Mouse (Mus musculus) midbrain, embryonic 11.5 days (tissue): ENCODE results near the gene Bdkrb2. TPM values are rescaled to one million over a fixed set of nuclear protein-coding genes. Genes with fewer than 3 reads are reported as not detected.

Experiments
- ATAC-seq: fragments of 200-750 bp; cut with Nextera tagmentation; 2 replicates; pipeline ENCODE4 v1.8.0; 2017; ENCODE audit warnings: moderate TSS enrichment, moderate library complexity; ENCODE audit not compliant: low FRiP score
- DNase-seq: peaks from one replicate; pipeline ENCODE4 v3.0.0; 2015; ENCODE audit warnings: low spot score; ENCODE audit errors: missing footprints
- H3K27ac ChIP-seq: fragments of 300-500 bp; sonication (generic); 2 replicates; pipeline ENCODE4 v1.5.1; 2014; ENCODE audit warnings: low read depth, low read length
- H3K27me3 ChIP-seq: fragments of 300-500 bp; sonication (generic); 2 replicates; pipeline ENCODE4 v1.6.1; 2014; ENCODE audit warnings: mild to moderate bottlenecking, low read length, moderate library complexity, mixed read lengths; ENCODE audit not compliant: control insufficient read depth, insufficient read depth
- H3K36me3 ChIP-seq: fragments of 300-500 bp; sonication (generic); 2 replicates; pipeline ENCODE4 v1.6.1; 2014; ENCODE audit warnings: mild to moderate bottlenecking, low read length, moderate library complexity, mixed read lengths; ENCODE audit not compliant: control insufficient read depth, insufficient read depth
- H3K4me1 ChIP-seq: fragments of 300-500 bp; sonication (generic); 2 replicates; pipeline ENCODE4 v1.6.1; 2014; ENCODE audit warnings: low read length; ENCODE audit not compliant: control insufficient read depth, insufficient read depth
- H3K4me2 ChIP-seq: fragments of 300-500 bp; sonication (generic); 2 replicates; pipeline ENCODE4 v1.6.1; 2014; ENCODE audit warnings: mild to moderate bottlenecking, moderate library complexity
- H3K4me3 ChIP-seq: fragments of 300-500 bp; sonication (generic); 2 replicates; pipeline ENCODE4 v1.5.1; 2014; ENCODE audit warnings: low read depth, low read length
- H3K9ac ChIP-seq: fragments of 300-500 bp; sonication (generic); 2 replicates; pipeline ENCODE4 v1.6.1; 2014; ENCODE audit warnings: low read length
- H3K9me3 ChIP-seq: fragments of 300-500 bp; sonication (generic); 2 replicates; pipeline ENCODE4 v1.6.1; 2016; ENCODE audit warnings: low read length; ENCODE audit not compliant: control insufficient read depth
- WGBS: fragments of 180-500 bp; shearing (Covaris S2); extraction: QIAGEN DNeasy Blood & Tissue Kit; methylation state at CpG from one replicate; pipeline ENCODE4 v1.1.7; 2014; 5-methylcytosine and 5-hydroxymethylcytosine counted together
- polyA plus RNA-seq: library from polyadenylated mRNA; unstranded; fragments of >200 nt; fragmentation: Nextera tagmentation; extraction: Ambion mirVana; gene quantifications from 2 replicates; pipeline ENCODE4 v1.2.1, GENCODE M21; 2014

Bdkrb2 gene
- polyA plus RNA-seq, 1 experiment from 2014 or later, result 0.12 TPM

GRCm38 (mm10) chr12:105543751-105544150, 19.3 kb upstream of the Bdkrb2 start:
- Histone ChIP-seq H3K9ac (no peak overlapping the region), H3K36me3 (no peaks in the 10 kb centered on the region), H3K4me2 (no peak overlapping the region), H3K27ac (no peak overlapping the region), H3K4me1 (peaks cover 3% of the 10 kb centered on the region; the same call in 1 of the 2 replicates), H3K4me3 (no peak overlapping the region), H3K27me3 (no peaks in the 10 kb centered on the region), H3K9me3 (peaks cover 3% of the 10 kb centered on the region; the same call in 1 of the 2 replicates)
- ATAC-seq, result no peak
- 89% methylated on average over 6 of the region's 6 CpGs for WGBS
- DNase-seq, result peak; percentile 19

DNA sequence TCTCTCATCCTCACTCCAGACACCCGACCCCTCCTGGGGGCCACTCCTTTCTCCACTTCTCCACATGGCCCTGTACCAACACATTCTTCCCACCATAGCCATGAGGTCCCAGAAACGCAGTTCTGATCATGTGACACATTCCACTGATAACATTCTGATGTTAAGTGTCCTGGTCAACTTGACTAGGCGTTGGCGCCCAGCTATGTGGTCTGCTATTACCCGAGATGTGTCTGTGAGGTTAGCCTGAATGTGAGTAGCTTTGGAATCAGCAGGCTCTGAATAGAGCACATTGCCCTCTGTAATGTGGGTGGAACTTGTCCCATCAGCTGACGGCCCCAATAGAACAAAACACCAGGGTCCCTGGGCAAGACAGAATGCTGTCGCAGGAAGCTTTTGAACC, 18.2 kb upstream of the Bdkrb2 start:
- Histone ChIP-seq H3K27me3 (no peaks in the 10 kb centered on the region), H3K9me3 (no peaks in the 10 kb centered on the region), H3K9ac (no peak overlapping the region), H3K36me3 (no peaks in the 10 kb centered on the region), H3K4me1 (peaks cover 3% of the 10 kb centered on the region; the same call in 1 of the 2 replicates), H3K4me3 (no peak overlapping the region), H3K27ac (no peak overlapping the region), H3K4me2 (no peak overlapping the region)
- ATAC-seq (no peak), DNase-seq (peak; percentile 23)
- 87% methylated on average over 7 of the region's 7 CpGs for WGBS

- H3K27ac ChIP-seq, result no peak overlapping the region
- no peak overlapping the region for H3K4me3 ChIP-seq
- no peak overlapping the region for H3K4me2 ChIP-seq
- H3K27me3 ChIP-seq, result no peaks in the 10 kb centered on the region
- DNase-seq, result peak; percentile 84
- WGBS, result 52% methylated on average over 17 of the region's 17 CpGs
- H3K4me1 ChIP-seq, result peaks cover 3% of the 10 kb centered on the region; the same call in 1 of the 2 replicates
- H3K9me3 ChIP-seq, result no peaks in the 10 kb centered on the region
- peak; percentile 62; the same call in 1 of the 2 replicates for ATAC-seq
- H3K9ac ChIP-seq, result no peak overlapping the region
- H3K36me3 ChIP-seq, result no peaks in the 10 kb centered on the region
Measured at GRCm38 (mm10) chr12:105545696-105546435, 17.2 kb upstream of the Bdkrb2 start.

DNA sequence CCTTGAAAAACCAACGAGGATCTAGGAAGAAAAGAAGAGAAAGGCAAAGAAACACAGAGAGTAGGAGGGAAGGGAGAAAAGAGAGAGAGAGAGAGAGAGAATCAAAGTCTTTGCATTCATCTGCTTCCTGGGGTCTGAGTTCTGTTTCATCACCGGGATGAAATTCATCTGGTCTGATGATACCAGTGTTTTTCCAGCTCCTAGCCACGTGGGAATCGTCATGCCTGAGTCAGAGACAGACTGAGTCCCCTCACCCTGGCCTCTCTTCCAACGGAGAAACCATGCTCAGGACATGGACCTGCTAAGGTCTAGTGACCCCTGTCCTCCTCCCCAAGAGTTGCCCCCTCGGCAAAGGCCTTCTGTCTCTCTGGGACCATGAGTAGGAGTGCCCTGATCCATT, 16.5 kb upstream of the Bdkrb2 start:
- Histone ChIP-seq H3K36me3 (no peaks in the 10 kb centered on the region), H3K9me3 (no peaks in the 10 kb centered on the region), H3K4me3 (no peak overlapping the region), H3K27ac (no peak overlapping the region), H3K4me1 (peaks cover 3% of the 10 kb centered on the region; the same call in 1 of the 2 replicates), H3K4me2 (no peak overlapping the region), H3K27me3 (no peaks in the 10 kb centered on the region), H3K9ac (no peak overlapping the region)
- 69% methylated on average over 6 of the region's 6 CpGs for WGBS
- peak; percentile 76 for DNase-seq
- ATAC-seq, result no peak

- no peak overlapping the region for H3K9ac ChIP-seq
- DNase-seq (no peak), ATAC-seq (no peak)
- H3K9me3 ChIP-seq, result no peaks in the 10 kb centered on the region
- no peaks in the 10 kb centered on the region for H3K27me3 ChIP-seq
- H3K36me3 ChIP-seq, result no peaks in the 10 kb centered on the region
- peaks cover 3% of the 10 kb centered on the region; the same call in 1 of the 2 replicates for H3K4me1 ChIP-seq
- no peak overlapping the region for H3K4me2 ChIP-seq
- H3K4me3 ChIP-seq, result no peak overlapping the region
- WGBS, result 86% methylated on average over 2 of the region's 2 CpGs
- H3K27ac ChIP-seq, result no peak overlapping the region
Measured at GRCm38 (mm10) chr12:105547151-105547550, 15.9 kb upstream of the Bdkrb2 start.

GRCm38 (mm10) chr12:105548001-105548400, 15.0 kb upstream of the Bdkrb2 start:
- ATAC-seq (no peak), DNase-seq (peak; percentile 2)
- Histone ChIP-seq H3K4me2 (no peak overlapping the region), H3K36me3 (no peaks in the 10 kb centered on the region), H3K27me3 (no peaks in the 10 kb centered on the region), H3K9me3 (no peaks in the 10 kb centered on the region), H3K27ac (no peak overlapping the region), H3K4me3 (no peak overlapping the region), H3K4me1 (peaks cover 3% of the 10 kb centered on the region; the same call in 1 of the 2 replicates), H3K9ac (no peak overlapping the region)
- WGBS, result 68% methylated on average over 2 of the region's 2 CpGs

DNA sequence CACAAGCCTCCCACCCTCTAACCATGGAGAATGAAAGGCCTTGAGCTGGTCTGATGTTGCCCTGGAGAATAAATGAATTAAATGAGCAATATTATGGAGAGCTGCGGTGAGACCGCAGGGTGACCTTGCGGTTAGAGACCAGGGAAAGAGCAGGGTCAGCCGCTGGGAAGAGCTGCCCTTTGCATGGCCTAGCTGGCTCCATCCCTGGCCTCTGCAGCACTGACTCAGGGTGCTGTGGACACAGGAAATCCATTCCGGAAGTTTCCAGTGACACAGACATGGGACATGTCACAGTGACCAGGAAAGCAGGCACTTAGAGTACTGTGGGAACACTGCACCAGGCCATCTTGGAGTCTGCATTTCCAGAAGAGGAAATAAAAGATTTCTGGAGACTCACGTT, 14.1 kb upstream of the Bdkrb2 start:
- DNase-seq, result peak; percentile 60
- H3K9ac ChIP-seq, result no peak overlapping the region
- H3K27ac ChIP-seq, result no peak overlapping the region
- no peaks in the 10 kb centered on the region for H3K27me3 ChIP-seq
- no peak for ATAC-seq
- no peaks in the 10 kb centered on the region for H3K36me3 ChIP-seq
- no peak overlapping the region for H3K4me3 ChIP-seq
- peaks cover 3% of the 10 kb centered on the region; the same call in 1 of the 2 replicates for H3K4me1 ChIP-seq
- 88% methylated on average over 6 of the region's 6 CpGs for WGBS
- H3K4me2 ChIP-seq, result no peak overlapping the region
- no peaks in the 10 kb centered on the region for H3K9me3 ChIP-seq

GRCm38 (mm10) chr12:105549835-105550802, 12.9 kb upstream of the Bdkrb2 start:
- no peak overlapping the region for H3K9ac ChIP-seq
- no peak for ATAC-seq
- peak; percentile 10 for DNase-seq
- H3K4me2 ChIP-seq, result no peak overlapping the region
- peaks cover 3% of the 10 kb centered on the region; the same call in 1 of the 2 replicates for H3K4me1 ChIP-seq
- H3K27me3 ChIP-seq, result no peaks in the 10 kb centered on the region
- 78% methylated on average over 4 of the region's 4 CpGs for WGBS
- H3K9me3 ChIP-seq, result no peaks in the 10 kb centered on the region
- no peak overlapping the region for H3K4me3 ChIP-seq
- no peaks in the 10 kb centered on the region for H3K36me3 ChIP-seq
- H3K27ac ChIP-seq, result no peak overlapping the region
